22 mouse cellular contexts compared by ENCODE assay signal in genomic region chr4:111513921-111514320, GRCm38 (mm10).
DNase-seq lines count a peak whose midpoint lies in the region; TF ChIP-seq lines count a peak whose summit lies in the region.
"Had no signal": no experiment of that assay in that cellular context is flagged by ENCODE, and none has a peak within 500 bp of the region (broad histone marks: within the 10 kb centered on the region; RNA-seq: fewer than 3 reads in every experiment).

No protein-coding gene starts in this region.

- H3K4me3 ChIP-seq in heart, adult 2 months, result no peak overlapping the region
- H3K4me3 ChIP-seq: embryonic facial prominence, embryonic 12.5 days; embryonic facial prominence, embryonic 15.5 days; heart, embryonic 15.5 days; hindbrain, embryonic 12.5 days; hindbrain, embryonic 15.5 days had no signal

- no peak overlapping the region for H3K9ac ChIP-seq in heart, adult 2 months (ENCODE audit: low read depth, low read length)
- H3K9ac ChIP-seq: embryonic facial prominence, embryonic 12.5 days; embryonic facial prominence, embryonic 15.5 days; forebrain, postnatal 0 days; heart, embryonic 15.5 days; hindbrain, embryonic 12.5 days; hindbrain, embryonic 15.5 days had no signal

- intact Hi-C loops in heart, adult 2 months (cut with DNase I), result no loop called here
- intact Hi-C loops in heart, postnatal 10 days (cut with DNase I), result no loop called here
- intact Hi-C loops in heart, postnatal 25 days (cut with DNase I), result no loop called here

- no peak for TF ChIP-seq POLR2A in heart, adult 2 months (IDR thresholded peaks at IDR 0.05; ENCODE audit: insufficient read depth, low read depth, low read length)

- no peaks in the 10 kb centered on the region; the same call in none of the 2 replicates for H3K4me1 ChIP-seq in heart, adult 2 months (ENCODE audit: control insufficient read depth, insufficient read depth, low read length)
- H3K4me1 ChIP-seq: embryonic facial prominence, embryonic 12.5 days had no signal

- no peak overlapping the region for H3K27ac ChIP-seq in heart, adult 2 months
- H3K27ac ChIP-seq: embryonic facial prominence, embryonic 12.5 days; embryonic facial prominence, embryonic 15.5 days; heart, embryonic 15.5 days; hindbrain, embryonic 12.5 days; hindbrain, embryonic 15.5 days had no signal

- no peak for TF ChIP-seq EP300 in heart, adult 2 months (IDR thresholded peaks at IDR 0.05; ENCODE audit: insufficient read depth, low read depth, low read length)

- no peaks in the 10 kb centered on the region for H3K36me3 ChIP-seq in heart, adult 2 months (ENCODE audit: control insufficient read depth, insufficient read depth, low read length)
- H3K36me3 ChIP-seq: embryonic facial prominence, embryonic 12.5 days; embryonic facial prominence, embryonic 15.5 days; heart, embryonic 15.5 days; hindbrain, embryonic 12.5 days; hindbrain, embryonic 15.5 days had no signal

- H3K27me3 ChIP-seq in heart, adult 2 months (ENCODE audit: control insufficient read depth, insufficient read depth, low read length), result no peaks in the 10 kb centered on the region
- H3K27me3 ChIP-seq: embryonic facial prominence, embryonic 12.5 days; embryonic facial prominence, embryonic 15.5 days; heart, embryonic 15.5 days; hindbrain, embryonic 12.5 days; hindbrain, embryonic 15.5 days had no signal

- TF ChIP-seq CTCF in heart, adult 2 months (IDR thresholded peaks at IDR 0.05), result no peak

- peak; percentile 25 to 35 for DNase-seq in heart, adult 2 months
- DNase-seq in heart, postnatal 4 days, result no peak
- DNase-seq in heart, postnatal 10 days, result peak; percentile 44
- peak; percentile 26 for DNase-seq in heart, postnatal 25 days (ENCODE audit: low spot score)
- peak; percentile 23 for DNase-seq in testis, postnatal 14 days (ENCODE audit: low spot score)
- DNase-seq in retina, embryonic 14.5 days (ENCODE audit: low spot score), result no peak
- DNase-seq in frontal cortex, postnatal 10 days (ENCODE audit: low spot score in 2 of 2), result no peak
- DNase-seq: adrenal gland, adult 2 months; adrenal gland, postnatal 14 days; cerebellum, adult 11 months; cerebellum, adult 2 months; cerebellum, adult 9-11 months; cerebellum, postnatal 25 days; forebrain, postnatal 0 days; gastrocnemius, postnatal 25 days; kidney, adult 11 months; kidney, adult 8-10 months had no signal

- H3K79me2 ChIP-seq in heart, adult 2 months (replicated peaks; ENCODE audit: control insufficient read depth, insufficient read depth, low read length), result no peaks in the 10 kb centered on the region

- WGBS in heart, adult 2 months, result 22% methylated on average over 3 of the region's 3 CpGs

Comparison
In these comparisons a context has a peak if more than half of its experiments do, and no peak if none do; other contexts are left out.
1. DNase-seq: peak in heart, adult 2 months (2 of 2), heart, postnatal 10 days (2 of 2), heart, postnatal 25 days (single experiment) and testis, postnatal 14 days (single experiment); none in heart, postnatal 4 days (single experiment), retina, embryonic 14.5 days (single experiment) and frontal cortex, postnatal 10 days (0 of 2).